Mouse (Mus musculus) midbrain, embryonic 16.5 days (tissue): ENCODE measurements at regions not wholly inside any gene's neighbourhood (a gene's known extent, or its start where the extent isn't known, plus 50 kb on each side); places are given as distances from the start of the nearest gene placed in this dataset.

Experiments used
- ATAC-seq: fragments of 200-750 bp; cut with Nextera tagmentation; 2 replicates; pipeline ENCODE4 v1.8.0; 2017; ENCODE audit warnings: moderate TSS enrichment
- H3K27ac ChIP-seq: fragments of 300-500 bp; sonication (generic); 2 replicates; pipeline ENCODE4 v1.5.1; 2014; ENCODE audit warnings: mild to moderate bottlenecking, low read length, mixed read lengths
- H3K27me3 ChIP-seq: fragments of 300-500 bp; sonication (generic); 2 replicates; pipeline ENCODE4 v1.6.1; 2014; ENCODE audit warnings: low read depth, low read length, mixed read lengths; ENCODE audit not compliant: control insufficient read depth, insufficient read depth
- H3K36me3 ChIP-seq: fragments of 300-500 bp; sonication (generic); 2 replicates; pipeline ENCODE4 v1.6.1; 2014; ENCODE audit warnings: mild to moderate bottlenecking, low read length, moderate library complexity, mixed read lengths; ENCODE audit not compliant: control insufficient read depth, insufficient read depth
- H3K4me1 ChIP-seq: fragments of 300-500 bp; sonication (generic); 2 replicates; pipeline ENCODE4 v1.6.1; 2014; ENCODE audit warnings: mild to moderate bottlenecking, low read length, mixed read lengths; ENCODE audit not compliant: control insufficient read depth, insufficient read depth
- H3K4me2 ChIP-seq: fragments of 300-500 bp; sonication (generic); 2 replicates; pipeline ENCODE4 v1.6.1; 2014; ENCODE audit warnings: mild to moderate bottlenecking, low read length, mixed read lengths
- H3K4me3 ChIP-seq: fragments of 300-500 bp; sonication (generic); 2 replicates; pipeline ENCODE4 v1.5.1; 2014; ENCODE audit warnings: low read depth, mild to moderate bottlenecking, low read length, moderate library complexity, mixed read lengths
- H3K9ac ChIP-seq: fragments of 300-500 bp; sonication (generic); 2 replicates; pipeline ENCODE4 v1.6.1; 2014; ENCODE audit warnings: low read depth, low read length, mixed read lengths
- H3K9me3 ChIP-seq: fragments of 300-500 bp; sonication (generic); replicated peaks from 2 replicates; pipeline ENCODE4 v1.6.1; 2014; ENCODE audit warnings: mild to moderate bottlenecking, low read length, mixed read lengths; ENCODE audit not compliant: control insufficient read depth, poor library complexity, severe bottlenecking
- WGBS: fragments of 180-500 bp; shearing (Covaris S2); extraction: QIAGEN DNeasy Blood & Tissue Kit; methylation state at CpG from one replicate; pipeline ENCODE4 v1.1.7; 2014; 5-methylcytosine and 5-hydroxymethylcytosine counted together

DNA sequence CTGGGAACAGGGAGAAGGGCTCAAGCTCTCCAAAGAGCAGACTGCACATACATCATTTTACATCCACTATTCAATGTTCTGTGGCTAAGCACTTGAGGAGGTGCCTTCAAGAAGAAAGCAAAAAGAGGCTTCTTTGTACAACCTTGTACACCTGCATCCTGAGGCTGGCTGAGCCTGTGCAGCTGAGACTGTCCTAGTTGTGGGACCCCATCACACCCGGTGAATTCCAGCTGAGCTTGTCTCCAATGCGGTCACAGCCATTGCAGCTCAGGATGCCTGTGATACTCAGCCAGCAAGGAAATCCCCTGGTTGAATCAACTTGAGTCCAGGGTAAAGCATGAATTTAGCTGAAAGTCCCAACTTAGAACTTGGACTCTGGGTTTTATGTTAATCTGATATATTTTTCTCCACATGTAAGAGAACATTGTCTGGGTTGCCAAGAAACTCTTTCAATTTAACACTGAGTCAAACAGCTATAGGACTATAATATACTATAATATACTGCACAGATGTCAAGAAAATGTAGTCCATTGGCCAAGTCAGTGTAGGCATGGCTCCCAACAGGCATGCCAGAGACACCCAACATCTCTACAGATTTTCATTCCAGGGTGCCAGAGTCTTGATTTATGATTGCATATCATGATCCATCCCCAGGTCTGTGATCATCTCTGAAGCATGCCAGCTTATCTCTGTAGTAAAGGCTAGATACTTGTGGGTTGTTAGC, 599.2 kb downstream of the Pard3 start:
- 98% methylated on average over 2 of the region's 2 CpGs for WGBS

DNA sequence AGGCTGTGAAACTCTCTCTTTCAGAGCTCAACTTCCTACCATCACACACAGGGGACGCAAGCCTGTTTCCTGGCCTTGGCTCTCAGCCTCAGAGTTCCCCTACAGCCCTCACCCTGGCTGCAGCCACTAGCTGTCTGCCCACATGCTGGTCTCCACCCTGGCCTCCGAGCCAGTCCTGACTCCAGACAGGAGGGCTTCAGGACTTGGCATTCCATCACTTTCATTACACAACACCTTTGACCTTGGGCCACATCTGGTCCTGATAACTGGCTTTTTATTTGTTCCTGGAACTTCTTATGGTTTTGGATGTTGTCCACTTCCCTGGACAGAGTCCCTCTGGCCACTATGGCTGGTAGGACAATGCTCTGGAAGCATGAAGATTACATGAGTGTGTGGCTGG, 602.9 kb downstream of the Pard3 start:
- Histone ChIP-seq H3K4me1 (no peaks in the 10 kb centered on the region; the same call in 1 of the 2 replicates), H3K4me3 (no peak overlapping the region), H3K27ac (no peak overlapping the region), H3K9ac (no peak overlapping the region), H3K27me3 (no peaks in the 10 kb centered on the region), H3K9me3 (no peaks in the 10 kb centered on the region), H3K36me3 (no peaks in the 10 kb centered on the region), H3K4me2 (no peak overlapping the region)
- ATAC-seq: no peak
- 82% methylated on average over 2 of the region's 2 CpGs for WGBS

More for the DNA sequence above, 599.2 kb downstream of the Pard3 start:
- Histone ChIP-seq H3K27me3 (no peaks in the 10 kb centered on the region), H3K4me1 (no peaks in the 10 kb centered on the region), H3K27ac (no peak overlapping the region), H3K9ac (no peak overlapping the region), H3K4me3 (no peak overlapping the region), H3K36me3 (no peaks in the 10 kb centered on the region), H3K9me3 (no peaks in the 10 kb centered on the region), H3K4me2 (no peak overlapping the region)
- ATAC-seq: no peak

DNA sequence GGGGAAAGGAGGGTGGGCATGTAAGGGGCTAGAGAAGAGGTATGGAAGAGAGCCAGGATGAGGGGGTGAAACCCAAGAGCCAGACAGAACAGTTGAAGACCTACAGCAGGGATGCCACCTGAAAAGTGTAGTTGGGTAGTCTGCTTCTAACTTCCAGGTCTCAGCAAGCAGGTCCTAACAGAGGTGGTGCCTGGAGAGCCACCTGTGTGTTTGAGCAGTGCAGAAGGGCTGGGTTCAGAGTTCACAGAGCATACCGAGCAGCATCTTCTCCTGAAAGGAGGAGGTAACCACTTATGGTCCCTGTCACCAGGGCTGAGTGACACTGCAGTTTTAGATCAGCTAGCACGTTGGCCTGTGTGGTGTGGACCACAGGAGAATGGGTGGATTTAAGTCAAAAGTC, 605.3 kb downstream of the Pard3 start:
- 50% methylated on average over 2 of the region's 2 CpGs for WGBS
- Histone ChIP-seq H3K4me3 (no peak overlapping the region), H3K9ac (no peak overlapping the region)

DNA sequence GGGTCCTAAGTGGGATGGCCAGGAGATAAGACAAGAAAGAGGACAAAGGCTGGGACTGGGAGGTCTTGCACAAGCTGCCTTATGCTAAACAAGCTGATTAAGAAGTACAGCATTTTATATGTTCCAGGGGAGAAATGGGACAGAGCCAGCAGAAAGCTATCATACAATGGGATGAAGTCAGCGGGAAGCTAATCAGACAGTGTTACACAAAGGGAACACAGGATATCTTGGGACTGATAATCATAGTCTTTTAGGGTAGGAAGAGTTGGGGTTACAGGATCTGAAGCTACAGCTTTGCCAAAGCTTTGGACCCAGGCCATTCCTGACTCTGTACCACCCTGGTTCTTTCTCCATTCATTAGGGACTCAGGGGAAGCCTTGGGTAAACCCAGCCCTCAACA, 610.4 kb downstream of the Pard3 start:
- no peaks in the 10 kb centered on the region for H3K36me3 ChIP-seq
- no peaks in the 10 kb centered on the region for H3K9me3 ChIP-seq
- H3K4me3 ChIP-seq: no peak overlapping the region
- ATAC-seq: no peak
- no peak overlapping the region for H3K27ac ChIP-seq
- WGBS: 84% methylated on average over 1 of the region's 1 CpGs
- H3K9ac ChIP-seq: no peak overlapping the region
- no peak overlapping the region for H3K4me2 ChIP-seq
- H3K27me3 ChIP-seq: no peaks in the 10 kb centered on the region
- H3K4me1 ChIP-seq: peaks cover 2% of the 10 kb centered on the region

More for the DNA sequence above, 605.3 kb downstream of the Pard3 start:
- Histone ChIP-seq H3K4me2 (no peak overlapping the region), H3K27me3 (no peaks in the 10 kb centered on the region), H3K4me1 (no peaks in the 10 kb centered on the region; the same call in 1 of the 2 replicates), H3K36me3 (no peaks in the 10 kb centered on the region), H3K9me3 (no peaks in the 10 kb centered on the region), H3K27ac (no peak overlapping the region)
- ATAC-seq: no peak

DNA sequence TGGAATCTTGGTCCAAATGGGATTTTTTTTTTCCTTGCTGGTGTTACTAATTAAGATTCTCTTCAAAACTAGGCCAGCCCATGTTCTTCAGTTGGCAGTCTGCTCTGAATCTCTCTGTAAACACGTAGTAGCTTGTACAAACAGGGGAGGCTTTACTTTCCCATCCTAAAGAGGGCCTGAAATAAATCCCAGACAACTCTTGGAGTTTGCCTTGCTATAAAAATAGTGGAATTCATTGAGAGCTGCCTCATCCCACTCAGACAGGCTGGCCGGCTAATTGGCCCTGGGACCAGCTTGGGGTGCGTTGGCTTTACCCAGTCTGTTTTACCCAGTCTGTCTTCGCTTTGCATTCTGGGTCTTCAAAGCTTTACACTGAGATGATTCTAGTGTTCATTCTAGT, 611.7 kb downstream of the Pard3 start:
- Histone ChIP-seq H3K4me3 (no peak overlapping the region), H3K36me3 (no peaks in the 10 kb centered on the region), H3K4me2 (no peak overlapping the region), H3K9ac (no peak overlapping the region), H3K27ac (no peak overlapping the region), H3K4me1 (peaks cover 2% of the 10 kb centered on the region; the same call in 1 of the 2 replicates), H3K27me3 (no peaks in the 10 kb centered on the region), H3K9me3 (no peaks in the 10 kb centered on the region)
- ATAC-seq: no peak
- 89% methylated on average over 4 of the region's 4 CpGs for WGBS

DNA sequence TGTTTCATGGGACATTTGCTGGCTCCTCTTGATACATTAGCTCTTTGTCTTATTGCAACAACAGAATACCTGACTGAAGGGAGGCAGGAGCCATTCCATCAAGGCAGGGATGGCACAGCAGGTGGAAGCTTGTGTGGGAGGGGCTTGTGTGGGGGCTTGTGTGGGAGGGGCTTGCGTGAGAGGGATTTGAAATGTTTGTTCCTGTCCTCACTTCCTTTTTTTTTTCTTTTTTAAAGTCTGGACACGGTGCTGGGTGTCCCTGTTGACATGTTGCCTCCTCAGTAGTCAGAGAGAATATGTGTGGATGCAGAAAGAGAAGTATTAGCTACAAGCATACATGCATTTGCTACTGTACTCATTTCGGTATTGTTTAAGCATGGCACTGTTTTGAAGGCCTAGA, 616.5 kb downstream of the Pard3 start:
- Histone ChIP-seq H3K36me3 (no peaks in the 10 kb centered on the region), H3K4me3 (no peak overlapping the region), H3K4me1 (peaks cover 2% of the 10 kb centered on the region; the same call in 1 of the 2 replicates), H3K9me3 (no peaks in the 10 kb centered on the region), H3K4me2 (no peak overlapping the region), H3K9ac (no peak overlapping the region), H3K27me3 (no peaks in the 10 kb centered on the region), H3K27ac (no peak overlapping the region)
- ATAC-seq: no peak
- 79% methylated on average over 3 of the region's 3 CpGs for WGBS

DNA sequence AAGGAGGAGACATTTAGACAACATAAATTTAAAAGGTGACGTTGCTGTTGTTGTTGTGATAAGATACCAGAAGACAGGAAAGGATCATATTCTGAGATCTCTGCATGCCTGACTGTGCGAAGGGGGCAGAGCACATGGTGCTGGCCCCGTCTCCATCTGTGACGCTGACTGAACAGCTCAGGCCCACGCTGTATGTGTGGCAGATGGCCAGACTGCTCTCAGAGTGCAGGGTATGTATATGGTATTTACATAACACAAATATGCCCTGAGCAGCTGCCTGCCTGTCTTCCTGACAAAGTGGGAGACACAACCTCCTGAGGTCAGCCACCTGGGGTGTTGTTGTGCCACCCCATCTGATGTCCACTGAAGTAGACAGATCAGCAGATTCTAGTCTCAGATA, 620.5 kb downstream of the Pard3 start:
- Histone ChIP-seq H3K4me3 (no peak overlapping the region), H3K9me3 (no peaks in the 10 kb centered on the region), H3K36me3 (no peaks in the 10 kb centered on the region), H3K9ac (no peak overlapping the region), H3K27ac (no peak overlapping the region), H3K27me3 (no peaks in the 10 kb centered on the region), H3K4me2 (no peak overlapping the region), H3K4me1 (no peaks in the 10 kb centered on the region)
- WGBS: 77% methylated on average over 5 of the region's 5 CpGs
- no peak for ATAC-seq

DNA sequence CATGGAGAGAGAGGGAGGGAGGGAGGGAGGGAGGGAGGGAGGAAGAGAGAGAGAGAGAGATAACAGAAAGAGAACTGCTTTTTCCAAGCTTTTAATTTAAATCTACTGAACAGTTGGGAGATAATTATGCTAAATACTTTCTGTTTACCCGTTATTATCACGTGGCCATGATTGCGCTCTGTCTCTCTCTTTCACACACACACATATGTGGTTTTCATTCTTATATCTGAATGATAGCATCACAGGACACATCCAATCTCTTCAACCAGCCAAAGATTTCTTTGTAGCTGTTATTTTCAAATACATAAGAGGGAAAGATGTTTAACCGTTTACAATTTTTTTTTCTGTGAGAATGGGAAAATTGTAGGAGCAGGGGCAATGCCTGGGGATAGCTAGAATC, 627.1 kb downstream of the Pard3 start:
- no peak for ATAC-seq
- H3K27me3 ChIP-seq: no peaks in the 10 kb centered on the region
- no peak overlapping the region for H3K4me2 ChIP-seq
- H3K4me1 ChIP-seq: no peaks in the 10 kb centered on the region
- 72% methylated on average over 4 of the region's 4 CpGs for WGBS
- no peaks in the 10 kb centered on the region for H3K9me3 ChIP-seq
- H3K27ac ChIP-seq: no peak overlapping the region
- no peak overlapping the region for H3K4me3 ChIP-seq
- no peaks in the 10 kb centered on the region for H3K36me3 ChIP-seq
- no peak overlapping the region for H3K9ac ChIP-seq

DNA sequence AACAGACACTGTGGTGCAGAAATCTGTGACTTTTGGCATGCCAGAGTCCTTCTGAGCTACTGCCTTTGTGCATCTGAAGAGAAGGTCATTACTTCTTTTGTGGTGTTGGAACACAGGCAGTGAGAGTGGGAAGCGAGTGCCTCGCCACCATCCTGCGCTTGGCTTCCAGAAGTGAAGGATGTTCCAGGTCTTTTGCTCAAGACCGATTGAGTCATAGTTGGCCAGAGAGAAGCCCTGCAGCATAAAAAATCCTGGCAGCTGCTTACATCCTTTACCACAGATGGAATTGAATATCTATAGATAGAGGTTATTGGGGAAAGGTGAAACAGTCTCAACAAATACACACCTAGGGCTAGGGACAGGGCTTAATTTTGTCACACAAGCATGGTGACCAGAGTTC, 634.7 kb downstream of the Pard3 start:
- Histone ChIP-seq H3K4me1 (no peaks in the 10 kb centered on the region), H3K4me2 (no peak overlapping the region), H3K9me3 (no peaks in the 10 kb centered on the region), H3K27ac (no peak overlapping the region), H3K36me3 (no peaks in the 10 kb centered on the region), H3K27me3 (no peaks in the 10 kb centered on the region), H3K4me3 (no peak overlapping the region), H3K9ac (no peak overlapping the region)
- no peak for ATAC-seq
- 90% methylated on average over 4 of the region's 4 CpGs for WGBS
